Mouse (Mus musculus): ENCODE data around the gene Eno2.

DNA sequence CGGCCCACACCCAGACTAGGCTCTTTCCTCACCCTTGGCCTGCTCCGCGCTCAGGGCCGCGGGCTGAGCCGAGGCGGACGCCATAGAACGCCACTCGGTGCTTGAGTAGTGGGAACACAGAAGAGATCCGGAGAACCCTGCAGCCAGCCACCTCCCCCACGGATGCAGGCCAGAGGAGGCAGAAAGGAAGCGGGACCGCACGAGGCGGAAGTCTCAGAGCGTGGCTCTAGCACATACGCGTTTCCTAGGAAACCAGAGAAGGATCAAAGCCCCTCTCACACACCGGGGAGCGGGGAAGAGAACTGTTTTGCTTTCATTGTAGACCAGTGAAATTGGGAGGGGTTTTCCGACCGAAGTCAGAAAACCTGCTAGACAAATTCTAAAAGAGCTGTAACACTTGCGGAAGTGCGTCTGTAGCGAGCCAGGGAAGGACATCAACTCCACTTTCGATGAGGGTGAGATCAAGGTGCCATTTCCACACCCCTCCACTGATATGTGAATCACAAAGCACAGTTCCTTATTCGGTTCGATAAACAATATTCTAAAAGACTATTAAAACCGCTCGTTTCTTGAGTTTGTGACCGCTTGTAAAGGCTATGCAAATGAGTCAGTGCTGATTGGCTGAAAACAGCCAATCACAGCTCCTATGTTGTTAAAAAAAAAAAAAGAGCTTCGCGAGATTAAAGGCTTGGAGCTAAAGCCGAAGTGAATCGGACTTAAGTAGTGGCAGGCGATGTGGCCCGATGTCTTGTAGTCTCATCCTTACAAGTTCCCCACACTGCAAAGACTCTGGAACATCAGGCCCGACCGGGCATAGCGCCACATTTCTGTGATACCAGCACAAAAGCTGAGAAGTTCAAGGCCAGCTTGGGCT is 28.3 kb downstream of the Eno2 start, which contains the start of gene Grcc10:
- no peak for TF ChIP-seq CTCF (IDR thresholded peaks at IDR 0.05; ENCODE audit: control insufficient read depth, insufficient read depth, low read length)
- TF ChIP-seq POLR2A (IDR thresholded peaks at IDR 0.05; ENCODE audit: borderline replicate concordance, control insufficient read depth, low read depth, low read length), result peak; percentile 56
